Mouse (Mus musculus): ENCODE data around the gene Tmem86b. TPM values are rescaled to one million over a fixed set of nuclear protein-coding genes. Genes with fewer than 3 reads are reported as not detected.
"Not testable (repeated sequence)": the region's sequence is repeated elsewhere in the genome, so short reads cannot be mapped to it uniquely, and the experiment has no call there.

The Tmem86b gene
- polyA plus RNA-seq, 3 experiments from 2014 or later = 3.1 to 4.1 (median 4.0) TPM

DNA sequence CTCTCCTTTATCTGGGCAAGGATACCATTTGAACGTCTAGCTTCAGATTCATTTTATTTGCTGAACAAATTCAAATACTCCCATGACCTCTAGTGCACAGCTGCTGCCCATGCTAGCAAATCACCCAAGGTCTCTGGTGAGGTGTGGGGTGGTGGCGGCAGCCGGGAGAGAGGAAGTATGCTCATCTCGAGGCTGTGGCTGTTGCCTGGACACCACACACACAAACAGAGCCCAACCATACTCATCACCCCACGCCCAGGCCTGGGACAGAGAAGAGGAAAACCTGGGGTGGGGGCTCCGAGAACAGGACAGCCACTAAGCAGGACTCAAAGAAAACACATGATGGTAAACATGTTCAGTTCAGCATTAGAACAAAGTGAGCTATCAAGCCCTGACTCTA, 16.1 kb upstream of the Tmem86b start:
- peak; percentile 46 for ATAC-seq

DNA sequence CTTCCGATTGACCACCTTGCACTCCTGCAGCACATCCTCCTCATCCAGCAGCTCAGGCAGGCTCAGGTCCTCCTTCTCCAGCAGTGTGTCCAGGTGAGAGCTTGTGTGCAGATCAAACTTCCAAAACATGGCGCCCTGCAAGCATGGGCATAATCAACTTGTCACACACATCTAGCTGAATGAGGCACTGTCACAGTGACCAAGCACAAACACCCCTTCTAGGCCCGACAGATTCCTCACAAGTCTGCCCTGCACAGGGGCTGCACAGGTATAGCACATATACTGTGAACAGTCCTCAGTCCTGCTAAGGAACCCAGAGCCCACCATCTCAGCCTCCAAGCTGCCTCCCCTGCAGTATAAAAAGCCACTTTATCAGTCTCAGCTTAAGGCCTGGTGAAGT, 15.6 kb upstream of the Tmem86b start:
- ATAC-seq = no peak

DNA sequence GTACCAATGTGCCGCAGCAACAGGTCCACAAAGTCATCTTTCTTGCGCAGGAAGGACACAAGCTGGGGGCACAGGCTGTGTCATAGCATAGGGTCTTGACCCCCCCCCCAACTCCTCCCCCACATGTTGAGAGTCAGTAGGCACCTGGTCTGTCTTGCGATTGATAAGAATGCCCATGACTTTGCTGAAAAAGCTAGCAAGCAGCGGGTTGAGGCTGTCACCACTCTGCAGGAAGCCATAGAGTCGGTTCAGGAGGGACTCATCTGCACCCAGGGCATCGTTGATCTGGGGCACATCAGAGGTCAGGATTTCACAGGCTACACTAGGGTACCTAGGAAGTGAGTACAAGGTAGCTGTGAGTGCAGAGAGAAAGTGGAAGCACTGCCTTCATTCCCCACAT, 12.0 kb upstream of the Tmem86b start:
- ATAC-seq = no peak

DNA sequence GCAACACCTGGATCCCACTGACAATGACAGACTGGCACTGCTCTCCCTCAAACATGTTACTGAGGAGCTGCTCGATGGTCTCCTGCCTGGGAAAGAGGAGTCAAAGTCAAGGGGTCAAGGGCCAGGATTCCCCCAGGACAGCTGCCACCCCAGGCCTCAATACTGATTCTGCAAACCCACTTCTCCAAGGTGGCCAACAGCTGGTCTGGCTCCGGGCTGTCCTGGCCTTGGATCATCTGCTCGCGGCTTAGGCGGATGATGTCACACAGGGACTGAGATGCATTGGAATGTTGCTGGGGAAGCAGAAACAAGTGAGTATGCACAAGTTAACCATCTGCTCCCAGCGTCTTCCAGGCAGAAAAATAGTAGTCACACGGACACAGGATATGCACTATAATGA, 10.7 kb upstream of the Tmem86b start:
- ATAC-seq = no peak

DNA sequence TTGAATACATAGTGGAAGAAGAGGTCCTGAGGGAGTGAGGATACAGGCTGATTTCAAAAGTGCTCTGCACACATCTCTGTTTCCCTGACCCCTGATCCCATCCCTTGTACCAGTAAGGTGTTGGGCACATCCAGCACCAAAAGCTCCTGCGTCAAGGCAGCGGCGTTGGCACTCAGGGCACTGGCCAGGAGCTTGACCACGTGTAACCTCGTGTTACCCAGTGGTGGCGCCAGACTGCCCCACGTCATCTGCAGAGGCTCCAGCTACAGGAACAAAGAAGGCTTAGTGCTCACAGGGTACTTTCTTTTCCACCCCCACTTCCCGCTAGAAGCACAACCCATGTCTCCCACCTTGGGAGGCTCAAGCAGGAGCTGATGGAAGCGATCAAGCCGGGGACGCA, 9.9 kb upstream of the Tmem86b start:
- ATAC-seq = no peak

DNA sequence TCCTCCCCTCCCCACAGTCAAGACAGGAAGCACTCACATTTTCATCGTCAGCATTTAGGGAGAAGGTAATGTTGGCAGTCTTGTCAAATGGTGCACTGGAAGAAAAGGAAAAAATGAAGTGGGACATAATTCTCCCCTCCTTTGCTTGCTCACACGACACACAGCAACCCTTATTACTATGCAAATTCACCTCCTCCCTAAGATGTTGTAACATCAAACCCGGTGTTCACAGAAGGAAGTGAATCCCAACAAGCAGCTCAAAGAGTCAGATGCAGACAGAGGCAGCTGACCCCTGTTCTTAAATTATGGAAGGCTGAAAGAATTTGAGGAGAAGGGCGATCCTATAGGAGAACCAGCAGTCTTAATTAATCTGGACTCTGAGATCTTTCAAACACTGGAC, 5.0 kb upstream of the Tmem86b start:
- ATAC-seq = no peak

DNA sequence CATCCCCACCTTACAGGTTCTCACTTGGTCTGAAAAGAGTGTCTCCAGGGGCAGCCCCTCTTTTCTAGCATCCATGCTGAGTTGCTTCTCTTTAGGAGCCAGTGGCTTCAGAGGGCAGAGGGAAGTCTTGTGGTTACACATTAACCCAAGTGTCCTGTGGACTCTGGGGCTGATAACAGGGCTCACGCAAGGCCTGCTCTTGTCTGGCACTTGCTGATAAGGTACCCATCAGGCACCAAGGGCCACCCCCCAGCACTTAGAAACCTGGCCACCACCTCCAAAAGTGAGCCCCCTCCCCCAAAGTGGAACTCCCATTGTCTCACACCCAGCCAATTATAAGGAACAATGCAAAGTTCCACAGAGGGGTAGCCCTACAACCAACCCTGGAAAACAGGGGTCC, 1.0 kb downstream of the Tmem86b start:
- ATAC-seq = no peak

DNA sequence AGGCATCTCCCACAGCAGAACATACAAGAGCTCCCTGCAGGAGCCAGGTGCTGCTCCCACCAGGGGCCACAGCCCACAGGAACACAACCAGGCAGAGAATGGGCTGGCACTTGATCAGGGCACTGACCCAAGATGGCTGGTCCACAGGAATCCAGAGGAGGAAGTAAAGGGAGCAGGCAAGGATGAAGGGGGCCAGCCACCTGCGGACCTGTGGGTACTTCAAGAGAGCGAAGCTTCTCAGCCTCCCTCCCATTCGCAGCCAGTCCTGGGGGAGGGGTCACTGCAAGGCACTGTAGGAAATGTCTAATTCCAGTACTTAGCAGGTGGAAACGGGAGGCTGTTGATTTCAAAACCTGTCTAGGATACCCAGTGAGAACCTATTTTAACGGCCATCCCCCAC, 1.6 kb downstream of the Tmem86b start:
- peak; percentile 32 for ATAC-seq

DNA sequence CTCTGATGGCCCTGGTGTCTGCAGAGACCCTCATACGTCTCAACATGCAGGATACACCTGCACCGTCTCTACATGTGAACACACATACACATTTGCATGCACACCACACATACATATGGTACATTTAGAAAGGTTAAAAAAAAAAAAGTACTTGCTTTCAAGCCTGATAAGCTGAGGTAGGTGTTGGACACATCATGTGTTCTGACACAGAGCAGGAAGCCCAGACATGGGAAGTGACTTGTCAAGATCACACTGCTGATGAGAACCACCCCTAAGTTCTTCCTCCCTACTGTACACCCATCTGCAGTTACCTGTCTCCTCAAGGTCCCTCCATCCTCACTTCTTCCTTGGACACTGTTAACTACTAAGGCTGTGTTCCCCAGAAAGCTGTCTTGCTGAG, 5.3 kb downstream of the Tmem86b start:
- ATAC-seq = no peak

DNA sequence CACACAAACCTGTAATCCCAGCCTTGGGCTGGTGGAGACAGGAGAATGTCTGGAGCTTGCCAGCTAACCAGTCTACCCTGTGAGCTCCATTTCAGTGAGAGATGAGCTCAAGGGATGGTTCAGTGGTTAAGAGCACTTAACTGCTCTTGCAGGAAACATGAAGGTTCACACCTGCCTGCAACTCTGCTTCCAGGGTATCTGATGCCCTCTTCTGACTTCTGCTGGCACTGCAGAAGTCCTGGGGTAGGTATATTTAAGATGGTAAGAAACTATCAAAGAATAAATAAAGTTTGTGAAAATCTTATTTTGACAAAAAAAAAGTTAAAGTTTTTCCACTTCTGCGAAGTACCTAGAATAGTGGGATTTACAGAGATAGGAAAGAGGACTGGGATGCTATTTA, 6.9 kb downstream of the Tmem86b start:
- ATAC-seq = peak; percentile 44

DNA sequence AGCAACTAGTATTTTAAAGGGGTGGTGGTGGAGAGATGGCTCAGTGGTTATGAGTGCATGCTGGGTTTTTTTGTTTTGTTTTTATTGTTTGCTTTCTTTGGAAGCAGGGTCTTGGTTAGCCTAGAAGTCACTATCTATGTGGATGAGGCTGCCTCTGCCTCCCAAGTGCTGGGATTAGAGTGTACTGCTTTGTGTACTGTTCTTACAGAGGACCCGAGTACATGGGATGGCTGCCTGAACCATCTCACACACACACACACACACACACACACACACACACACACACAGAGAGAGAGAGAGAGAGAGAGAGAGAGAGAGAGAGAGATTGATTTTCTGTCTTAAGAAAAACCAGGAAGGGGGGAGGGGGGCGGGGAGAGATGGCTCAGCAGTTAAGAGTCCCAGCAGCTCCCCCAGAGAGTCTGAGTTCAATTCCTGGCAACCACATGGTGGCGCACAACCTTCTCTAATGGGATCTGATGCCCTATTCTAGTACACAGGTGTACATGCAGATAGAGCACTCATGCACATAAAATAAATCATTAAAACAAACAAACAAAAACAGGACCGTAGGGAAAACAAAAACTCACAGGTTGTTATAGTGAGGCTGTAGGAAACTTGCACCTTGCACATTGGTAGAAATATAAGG, 7.6 kb downstream of the Tmem86b start:
- ATAC-seq = peak; percentile 57

DNA sequence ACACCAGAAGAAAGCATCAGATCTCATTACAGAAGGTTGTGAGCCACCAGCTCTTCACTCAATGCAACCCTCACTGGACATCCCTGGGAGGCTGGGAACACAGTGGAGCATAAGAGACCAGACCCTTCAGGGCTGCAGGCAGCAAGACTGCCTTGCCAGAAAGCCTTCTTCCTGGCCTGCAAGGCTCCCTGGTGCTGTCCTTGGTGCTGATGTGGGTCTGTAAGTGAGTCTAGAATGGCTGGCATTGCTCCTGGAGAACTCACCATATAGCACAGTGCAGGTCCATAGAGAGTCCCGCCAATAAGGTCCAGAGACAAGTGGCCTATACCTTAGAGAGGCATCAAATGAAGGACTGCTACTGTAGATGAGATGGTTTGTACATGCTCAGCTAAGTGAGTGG, 11.2 kb downstream of the Tmem86b start:
- no peak for ATAC-seq

DNA sequence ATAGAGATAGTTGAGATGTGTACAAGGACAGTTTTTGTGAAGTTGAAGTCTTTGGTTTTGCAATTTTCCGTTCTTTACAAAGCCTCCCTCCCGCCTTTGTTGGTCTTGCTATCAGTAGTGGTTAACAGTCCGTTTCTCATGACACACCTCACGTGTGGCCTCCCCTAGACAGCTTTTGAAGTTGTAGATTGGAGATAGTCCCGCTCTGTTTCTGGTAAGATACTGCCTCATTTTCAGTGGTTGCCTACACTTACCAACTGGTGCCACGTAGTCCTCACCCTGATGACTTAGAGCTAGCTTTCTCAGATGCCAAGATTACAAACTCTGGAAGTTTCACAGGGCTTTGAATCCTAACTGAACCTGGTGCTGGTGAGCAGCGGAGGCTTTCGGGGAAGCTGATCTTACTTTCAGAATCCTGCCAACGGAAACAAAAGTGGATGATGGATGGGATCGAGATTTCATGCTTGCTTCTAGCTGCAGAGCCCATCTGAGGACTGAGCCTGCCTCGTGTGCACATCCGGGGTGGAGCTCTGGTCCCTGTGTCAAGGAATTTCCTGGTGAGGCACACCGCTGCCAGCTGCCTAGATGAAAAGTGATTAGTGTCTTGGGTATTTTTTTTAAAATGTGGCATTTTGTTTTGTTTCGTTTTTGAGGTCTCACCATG, 17.4 kb downstream of the Tmem86b start:
- peak; percentile 86 for ATAC-seq

DNA sequence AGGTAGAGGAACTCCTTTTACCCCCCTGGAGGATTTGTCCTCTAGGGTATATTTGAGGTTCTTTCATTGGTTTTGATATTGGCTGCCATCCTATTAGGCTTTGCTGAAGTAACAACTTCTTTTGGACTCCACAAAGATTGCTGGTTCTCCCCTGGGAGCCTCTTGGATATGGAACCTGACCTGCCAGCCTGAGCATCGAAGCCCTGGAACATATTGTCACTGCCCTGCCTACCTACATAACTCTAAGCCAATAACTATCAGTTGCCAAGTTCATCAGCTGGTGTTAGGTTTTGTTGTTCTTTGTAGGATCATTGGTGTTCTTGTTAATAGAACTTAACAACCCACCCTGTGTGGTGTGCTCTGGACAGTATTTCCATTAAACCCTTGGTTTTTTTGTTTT, 18.3 kb downstream of the Tmem86b start:
- no peak for ATAC-seq

DNA sequence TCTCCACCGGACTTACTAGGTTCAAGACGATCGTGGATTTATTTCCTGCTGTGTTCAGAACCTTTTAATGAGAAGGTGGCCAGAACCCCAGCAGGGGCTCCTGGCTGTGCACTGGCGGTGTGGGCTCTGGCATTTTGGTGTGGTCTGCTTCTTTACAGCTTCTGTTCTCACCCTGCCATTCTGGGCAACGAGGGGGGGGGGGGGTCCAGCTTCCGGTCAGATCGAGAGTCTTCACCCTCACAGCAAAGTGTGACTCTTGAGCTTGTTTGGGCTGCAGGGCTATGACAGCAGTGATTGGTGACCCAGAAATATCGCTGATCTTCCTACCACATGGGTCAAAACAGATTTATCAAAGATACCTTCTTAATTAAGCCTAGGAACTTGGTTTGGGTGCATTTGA, 18.8 kb downstream of the Tmem86b start:
- ATAC-seq = no peak

DNA sequence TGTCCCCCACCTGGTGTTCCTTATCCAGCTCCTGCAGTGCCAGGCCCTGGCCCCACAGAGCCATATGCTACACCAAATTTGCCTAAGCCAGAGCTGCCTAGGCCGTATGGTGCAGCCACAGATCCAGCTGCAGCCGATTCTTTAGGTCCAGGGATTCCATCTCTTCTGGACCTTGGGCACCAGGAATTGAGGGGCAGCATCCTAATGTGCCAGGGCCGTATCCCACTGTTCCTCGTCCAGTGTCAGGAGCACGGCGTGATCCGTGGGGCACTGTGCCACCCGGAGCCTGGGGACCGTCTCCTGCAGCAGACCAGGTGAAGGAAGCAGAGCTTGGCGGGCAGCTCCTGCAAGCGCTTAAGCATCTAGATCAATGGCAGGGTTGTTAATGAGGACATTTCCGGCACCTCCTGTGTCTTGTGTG, 19.3 kb downstream of the Tmem86b start:
- no peak for ATAC-seq

DNA sequence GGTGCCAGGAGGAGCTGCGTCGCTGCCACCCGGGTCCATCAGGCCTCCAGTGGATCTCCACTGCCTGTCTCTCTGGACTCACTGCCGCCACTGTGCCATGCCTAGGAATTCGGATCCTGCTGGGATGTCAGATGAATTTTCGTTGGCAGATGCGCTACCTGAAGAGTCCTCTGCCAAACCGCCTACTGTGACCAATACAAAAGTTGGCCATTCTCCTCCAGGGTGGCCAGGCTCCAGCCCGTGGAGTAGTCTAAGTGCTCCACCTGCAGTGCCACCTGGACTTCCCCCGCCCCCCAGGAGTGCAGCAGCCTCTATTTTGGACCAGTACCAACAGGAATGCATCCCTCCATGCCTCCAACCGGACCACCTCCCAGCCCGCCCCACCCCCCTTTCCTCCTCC, 19.7 kb downstream of the Tmem86b start:
- no peak for ATAC-seq

DNA sequence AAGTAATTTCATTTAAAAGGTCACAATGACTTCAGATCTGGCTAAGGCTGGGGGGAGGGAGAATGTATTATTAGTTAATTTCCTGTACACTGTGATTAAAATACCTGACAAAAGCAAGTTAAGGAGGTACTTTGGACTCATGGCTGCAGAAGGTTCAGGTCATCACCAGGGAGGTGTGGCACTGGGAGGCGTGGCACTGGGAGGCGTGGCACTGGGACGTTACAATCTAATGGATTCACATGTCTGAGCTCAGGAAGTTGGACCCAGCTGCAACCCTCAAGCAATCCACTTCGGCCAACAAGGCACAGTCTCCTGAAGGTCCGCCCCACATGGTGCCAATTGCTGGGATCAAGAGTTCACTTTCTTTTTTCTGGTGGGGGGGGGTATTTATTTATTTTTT, 23.2 kb downstream of the Tmem86b start:
- no peak for ATAC-seq

DNA sequence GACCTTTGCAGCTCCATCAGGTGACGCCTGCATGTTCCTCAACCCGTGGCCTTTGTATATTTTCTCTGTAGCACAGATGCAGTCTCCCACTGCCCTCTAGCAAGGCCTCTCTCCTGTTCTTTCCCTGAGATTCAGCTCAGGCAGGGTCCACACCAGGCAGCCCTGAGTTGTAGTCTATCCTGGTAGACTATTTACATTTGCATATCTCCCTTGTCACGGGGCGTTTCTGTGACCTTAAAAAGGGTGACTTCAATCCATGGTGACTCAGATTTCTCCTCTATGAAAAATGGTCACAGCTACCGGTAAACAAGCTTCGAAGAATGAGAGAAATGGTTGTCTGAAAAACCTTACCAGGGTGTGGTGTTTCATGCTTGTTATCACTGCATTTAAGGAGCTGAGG, 27.3 kb downstream of the Tmem86b start, which contains the start of gene Ptprh:
Gene Ptprh, minus strand, starts transcription at position 169 of the 400 bp plus-strand sequence.
- ATAC-seq = no peak

DNA sequence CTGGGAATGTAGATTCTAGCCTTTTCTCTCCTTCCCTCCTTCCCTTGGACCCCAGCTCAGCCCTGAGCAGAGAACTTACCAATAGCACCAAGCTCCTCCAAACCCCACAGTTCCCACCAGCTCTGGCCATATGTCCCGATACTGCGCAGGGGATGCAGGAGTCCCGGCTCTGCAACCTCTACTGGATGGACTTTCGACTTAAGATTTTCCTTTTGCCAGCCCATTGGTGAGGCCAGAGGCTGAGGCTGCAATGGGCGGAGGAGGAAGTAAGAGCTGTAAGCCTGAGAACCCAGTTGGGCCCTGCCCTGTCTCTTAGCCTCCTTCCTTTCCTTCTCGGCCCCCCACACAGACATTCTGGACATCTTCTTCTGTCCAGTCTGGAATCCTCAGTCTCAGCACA, 28.3 kb downstream of the Tmem86b start:
- no peak for ATAC-seq

DNA sequence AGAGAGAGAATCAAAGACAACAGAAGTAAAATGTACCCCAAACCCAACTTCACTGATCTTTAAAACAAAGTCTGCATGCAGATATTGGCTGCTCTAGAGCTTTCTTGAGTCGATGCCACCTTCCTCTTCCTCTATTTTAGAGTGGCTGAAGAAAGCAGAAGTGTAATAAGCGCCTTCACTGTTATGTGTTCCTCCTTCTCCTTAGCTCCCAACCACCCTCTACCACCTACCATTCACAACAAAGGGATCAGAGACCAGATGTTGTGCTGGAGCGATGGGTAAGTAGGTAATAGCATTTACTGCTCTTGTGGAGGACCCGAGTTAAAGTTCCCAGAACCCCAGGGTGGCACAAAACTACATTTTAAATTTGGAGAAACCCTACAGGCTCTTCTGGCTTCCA, 34.2 kb downstream of the Tmem86b start:
- ATAC-seq = not testable (repeated sequence)

DNA sequence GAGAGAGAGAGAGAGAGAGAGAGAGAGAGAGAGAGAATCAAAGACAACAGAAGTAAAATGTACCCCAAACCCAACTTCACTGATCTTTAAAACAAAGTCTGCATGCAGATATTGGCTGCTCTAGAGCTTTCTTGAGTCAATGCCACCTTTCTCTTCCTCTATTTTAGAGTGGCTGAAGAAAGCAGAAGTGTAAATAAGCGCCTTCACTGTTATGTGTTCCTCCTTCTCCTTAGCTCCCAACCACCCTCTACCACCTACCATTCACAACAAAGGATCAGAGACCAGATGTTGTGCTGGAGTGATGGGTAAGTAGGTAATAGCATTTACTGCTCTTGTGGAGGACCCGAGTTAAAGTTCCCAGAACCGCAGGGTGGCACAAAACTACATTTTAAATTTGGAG, 49.7 kb downstream of the Tmem86b start:
- not testable (repeated sequence) for ATAC-seq
